Mouse (Mus musculus) splenic B cell, adult 2 months (primary cell): ENCODE measurements around the gene Ocln.
A peak's percentile ranks its signal among the peaks of the same experiment; 100 is the strongest.
"Not testable (repeated sequence)": the region's sequence is repeated elsewhere in the genome, so short reads cannot be mapped to it uniquely, and the experiment has no call there.

Experiments
- DNase-seq: peaks from one replicate; pipeline ENCODE4 v3.0.0-alpha.2; 2011; ENCODE audit warnings: low read depth, low spot score
- H3K27me3 ChIP-seq: 2 replicates; pipeline ENCODE4 v1.6.1; 2012; ENCODE audit warnings: mild to moderate bottlenecking, low read length, moderate library complexity, mixed read lengths; ENCODE audit not compliant: control insufficient read depth, poor library complexity, insufficient read depth, severe bottlenecking
- H3K36me3 ChIP-seq: 2 replicates; pipeline ENCODE4 v1.6.1; 2012; ENCODE audit warnings: mild to moderate bottlenecking, low read length, moderate library complexity, mixed read lengths; ENCODE audit not compliant: control insufficient read depth, poor library complexity, insufficient read depth, severe bottlenecking

Gene Ocln

GRCm38 (mm10) chr13:100521724-100522591 is 30.6 kb downstream of the Ocln start:
- no peaks in the 10 kb centered on the region for H3K36me3 ChIP-seq
- no peak for DNase-seq
- no peaks in the 10 kb centered on the region for H3K27me3 ChIP-seq

GRCm38 (mm10) chr13:100519162-100519561 is 33.4 kb downstream of the Ocln start:
- Histone ChIP-seq H3K36me3 (no peaks in the 10 kb centered on the region), H3K27me3 (no peaks in the 10 kb centered on the region)
- DNase-seq = no peak

GRCm38 (mm10) chr13:100518191-100518590 is 34.3 kb downstream of the Ocln start:
- Histone ChIP-seq H3K27me3 (no peaks in the 10 kb centered on the region), H3K36me3 (no peaks in the 10 kb centered on the region)
- DNase-seq = no peak

GRCm38 (mm10) chr13:100517652-100518153 is 34.8 kb downstream of the Ocln start:
- DNase-seq = no peak
- no peaks in the 10 kb centered on the region for H3K36me3 ChIP-seq
- H3K27me3 ChIP-seq = no peaks in the 10 kb centered on the region

DNA sequence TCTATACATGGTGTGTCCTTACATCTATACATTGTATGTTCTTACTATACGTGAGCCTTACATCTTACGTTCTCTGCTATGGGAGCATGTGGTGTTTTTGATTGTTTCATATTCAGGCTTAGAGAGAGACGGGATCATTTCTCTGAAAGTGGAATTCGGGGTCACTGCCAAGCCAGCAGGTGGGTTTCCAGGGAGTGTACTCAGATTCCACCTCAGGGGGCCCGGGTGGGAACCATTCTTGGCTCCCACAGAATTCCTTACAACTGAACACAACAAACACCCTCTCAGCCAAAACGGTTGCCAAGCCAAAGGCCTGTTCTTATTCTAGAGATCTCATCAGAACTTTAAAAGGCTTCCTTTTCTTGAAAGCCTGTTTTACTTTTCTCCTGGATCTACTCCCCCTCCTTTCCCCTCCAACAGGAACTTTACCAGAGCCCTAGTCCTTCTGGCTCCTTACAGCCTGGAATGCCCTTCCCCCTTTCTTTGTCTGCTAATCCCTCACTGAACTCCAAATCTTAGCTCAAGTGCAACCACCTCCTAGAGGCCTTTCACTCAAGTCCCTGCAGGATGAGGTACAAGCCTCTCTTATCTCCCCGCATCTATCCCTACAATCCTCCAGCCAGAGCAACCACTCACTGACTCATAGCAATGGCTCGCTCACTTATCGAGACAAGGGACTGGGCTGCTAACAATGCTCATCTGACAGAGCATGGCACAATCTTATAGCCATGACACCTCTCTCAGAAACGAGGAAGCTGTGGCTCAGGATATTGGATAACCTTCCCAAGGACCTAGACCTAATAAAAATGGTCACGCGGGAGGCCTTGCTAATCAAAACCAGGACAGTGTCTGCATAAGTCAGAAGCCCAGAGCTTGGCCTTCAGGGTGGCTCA is 36.1 kb downstream of the Ocln start:
- H3K36me3 ChIP-seq = no peaks in the 10 kb centered on the region
- DNase-seq = no peak
- no peaks in the 10 kb centered on the region for H3K27me3 ChIP-seq

- no peak for DNase-seq
- H3K36me3 ChIP-seq = no peaks in the 10 kb centered on the region
- no peaks in the 10 kb centered on the region for H3K27me3 ChIP-seq
These were observed 39.7 kb downstream of the Ocln start for GRCm38 (mm10) chr13:100512792-100513191.

GRCm38 (mm10) chr13:100511860-100512364 is 40.6 kb downstream of the Ocln start:
- no peak for DNase-seq
- Histone ChIP-seq H3K27me3 (no peaks in the 10 kb centered on the region), H3K36me3 (no peaks in the 10 kb centered on the region)

- no peaks in the 10 kb centered on the region for H3K36me3 ChIP-seq
- no peak for DNase-seq
- H3K27me3 ChIP-seq = no peaks in the 10 kb centered on the region
These were observed 41.2 kb downstream of the Ocln start for GRCm38 (mm10) chr13:100511146-100511859.

DNA sequence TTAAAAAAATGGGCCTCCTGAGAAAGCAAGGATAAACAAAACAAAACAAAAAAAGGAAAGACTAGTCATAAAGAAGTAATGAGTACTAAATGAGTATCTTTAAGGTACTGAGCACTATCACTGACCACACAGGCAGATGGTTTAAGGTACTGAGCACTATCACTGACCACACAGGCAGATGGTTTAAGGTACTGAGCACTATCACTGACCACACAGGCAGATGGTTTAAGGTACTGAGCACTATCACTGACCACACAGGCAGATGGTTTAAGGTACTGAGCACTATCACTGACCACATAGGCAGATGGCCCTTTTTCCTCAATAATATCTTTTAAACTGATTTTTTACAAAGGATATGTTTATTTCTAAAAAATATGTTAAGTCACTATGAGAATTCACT is 52.9 kb downstream of the Ocln start:
- not testable (repeated sequence) for DNase-seq, H3K36me3 ChIP-seq, H3K27me3 ChIP-seq

DNA sequence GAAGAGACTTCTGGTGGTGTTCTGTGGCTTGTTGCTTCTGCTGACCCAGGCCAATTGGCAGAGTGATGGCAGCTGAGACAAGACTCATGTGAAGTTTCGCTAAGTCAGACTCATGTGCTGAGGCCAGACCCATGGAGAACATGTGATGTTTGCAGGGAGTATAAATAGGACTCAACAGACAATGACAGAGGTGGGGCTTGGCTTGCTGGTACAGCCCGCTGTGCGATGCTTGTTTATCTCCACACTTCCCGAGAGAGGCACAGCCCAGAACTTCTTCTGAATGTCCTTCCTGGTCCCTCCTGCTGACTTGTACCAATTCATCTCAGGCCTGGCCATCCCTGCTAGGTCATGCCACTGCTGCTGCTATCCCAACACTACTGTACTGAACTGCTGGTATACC is 57.2 kb downstream of the Ocln start:
- H3K36me3 ChIP-seq = no peaks in the 10 kb centered on the region
- no peak for DNase-seq
- H3K27me3 ChIP-seq = no peaks in the 10 kb centered on the region

- not testable (repeated sequence) for H3K27me3 ChIP-seq, H3K36me3 ChIP-seq
- peak; percentile 21 for DNase-seq
These were observed 58.1 kb downstream of the Ocln start for GRCm38 (mm10) chr13:100494370-100494769.

DNA sequence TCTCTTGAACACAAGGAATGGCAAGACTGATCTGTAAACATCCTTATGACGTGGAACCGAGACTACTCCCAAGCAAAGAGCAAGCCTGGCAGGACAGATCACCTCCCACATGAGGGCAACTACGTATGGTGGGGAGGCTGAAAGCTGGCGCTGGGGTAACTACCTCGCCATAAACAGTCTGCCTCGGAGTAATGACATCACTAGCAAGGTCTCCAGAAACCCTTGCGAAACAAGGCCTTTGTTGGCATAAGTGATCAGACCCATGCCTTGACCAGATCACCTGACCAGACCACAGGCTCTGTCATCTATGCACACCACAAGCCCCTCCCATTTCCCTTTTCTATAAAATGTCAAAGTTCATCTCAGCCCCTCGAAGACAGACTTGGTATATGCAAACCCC is 59.2 kb downstream of the Ocln start:
- H3K36me3 ChIP-seq = peaks cover 4% of the 10 kb centered on the region; the same call in 1 of the 2 replicates
- no peaks in the 10 kb centered on the region for H3K27me3 ChIP-seq
- peak; percentile 24 for DNase-seq

DNA sequence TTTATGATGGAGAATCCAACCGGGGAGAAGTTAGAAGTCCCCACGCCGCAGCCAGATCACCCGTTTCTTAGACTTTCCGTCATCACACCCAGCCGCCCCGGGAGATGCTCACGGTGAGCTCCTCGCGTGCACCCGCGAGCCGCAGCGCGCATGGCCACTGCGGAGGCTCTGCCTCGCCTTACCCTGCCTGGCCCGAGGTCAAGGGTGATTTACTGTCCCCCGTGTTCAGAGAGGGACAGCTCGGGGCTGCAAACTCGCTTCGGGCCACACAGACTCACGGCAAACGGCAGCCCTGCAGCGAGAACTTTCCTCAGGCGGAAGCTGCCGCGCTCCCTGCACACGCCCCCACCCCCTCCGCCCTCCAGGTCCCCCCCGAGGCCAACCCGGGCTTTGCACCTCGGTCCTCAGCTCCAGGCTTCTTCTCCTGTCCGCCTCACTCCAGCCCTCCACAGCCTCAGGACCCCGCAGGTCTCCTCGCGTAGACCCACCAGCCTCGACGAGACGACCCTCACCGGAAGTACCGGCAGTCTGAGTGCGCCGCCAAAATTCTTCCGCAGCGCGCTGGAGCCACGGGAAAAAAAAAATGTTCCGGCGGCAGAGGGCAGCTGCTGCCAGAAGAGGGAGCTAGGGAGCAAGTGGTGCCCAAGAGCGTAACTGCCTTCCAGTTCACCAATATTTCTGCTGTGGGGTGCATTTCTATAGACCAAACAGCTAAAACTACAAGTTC is 60.3 kb downstream of the Ocln start, which contains the start of gene Gtf2h2:
Gtf2h2 (minus strand) TSS at position 519 of the 727 bp plus-strand sequence.
- Histone ChIP-seq H3K27me3 (no peaks in the 10 kb centered on the region), H3K36me3 (peaks cover 4% of the 10 kb centered on the region; the same call in 1 of the 2 replicates)
- DNase-seq = peak; percentile 90

DNA sequence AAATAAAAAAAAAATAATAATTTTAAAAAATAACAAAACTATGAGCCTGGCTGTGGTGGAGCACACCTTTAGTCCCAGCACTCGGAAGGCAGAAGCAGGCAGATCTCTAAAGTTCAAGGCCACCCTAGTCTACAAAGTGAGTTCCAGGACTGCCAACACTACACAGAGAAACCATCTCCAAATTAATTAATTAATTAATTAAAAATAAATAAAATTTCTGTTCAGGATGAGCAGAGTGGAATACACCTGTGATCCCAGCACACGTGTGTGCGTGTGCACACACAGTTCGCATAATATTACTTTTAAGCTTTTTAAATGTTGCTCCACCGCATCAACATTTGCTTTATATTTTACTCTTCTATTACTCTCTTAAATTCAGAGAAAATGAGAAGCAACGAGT is 60.9 kb downstream of the Ocln start:
- Histone ChIP-seq H3K27me3 (no peaks in the 10 kb centered on the region), H3K36me3 (peaks cover 4% of the 10 kb centered on the region)
- DNase-seq = no peak
